Mouse (Mus musculus) gastrocnemius, postnatal 36 days (tissue): ENCODE results near the gene Baz2b. TPM values are rescaled to one million over a fixed set of nuclear protein-coding genes. Genes with fewer than 3 reads are reported as not detected.

Experiments
- total RNA-seq, 2 experiments: library from RNA; stranded (reverse); gene quantifications; 2 replicates each; pipeline ENCODE4 v1.2.3; 2021

Baz2b gene
- total RNA-seq, 2 experiments from 2014 or later: 30.7 to 31.9 TPM

Other genes with a start within 250 kb of the Baz2b start
- 10 to 100 TPM; 22.5 to 25.2 TPM for gene March7, start within 50 bp of the Baz2b start, total RNA-seq
- gene Cd302, start 74.6 kb upstream of the Baz2b start, total RNA-seq: 1 to 10 TPM; 7.7 to 8.3 TPM
- gene Ly75, start 173.5 kb upstream of the Baz2b start, total RNA-seq: under 1 TPM; 0.07 to 0.54 TPM